Mouse (Mus musculus): ENCODE data around the gene Necab3. TPM values are rescaled to one million over a fixed set of nuclear protein-coding genes. Genes with fewer than 3 reads are reported as not detected.

Gene Necab3
- total RNA-seq (2021) = 1 to 10 TPM; 2.0 to 2.7 TPM
- long read RNA-seq, experiment 1, partial matches to known transcripts = 0 of 1 reads
- long read RNA-seq, experiment 1, other reads (novel, unspliced or antisense) = 1 of 1 reads
- long read RNA-seq, experiment 2, partial matches to known transcripts = 0 of 2 reads
- long read RNA-seq, experiment 2, other reads (novel, unspliced or antisense) = 2 of 2 reads

- peak; percentile 75 for DNase-seq
These were observed at the start of gene Necab3 for GRCm38 (mm10) chr2:154558264-154559039. TSS of gene Necab3 (minus strand) at chr2:154558890.

GRCm38 (mm10) chr2:154606965-154607364 is 48.3 kb upstream of the Necab3 start:
- DNase-seq = no peak

DNA sequence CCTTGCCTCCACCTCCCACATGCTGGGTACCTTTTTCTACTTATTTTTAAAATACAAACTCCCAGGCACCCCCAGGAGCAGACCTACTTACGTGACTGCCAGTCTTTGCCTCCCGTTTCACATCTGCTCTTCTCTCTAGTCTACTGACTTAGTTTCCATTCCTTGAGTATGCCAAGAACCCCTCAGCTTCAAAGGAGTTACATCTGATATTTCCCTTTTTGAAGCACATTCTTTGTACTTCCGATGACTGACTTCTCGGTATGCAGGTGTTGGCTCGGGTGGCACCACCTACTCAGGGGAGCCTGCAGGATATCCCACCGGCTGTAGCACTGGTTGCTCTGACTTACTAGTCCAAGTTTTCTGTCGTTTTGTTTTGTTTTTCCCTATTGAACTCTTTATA is 45.5 kb upstream of the Necab3 start:
- DNase-seq = no peak

DNA sequence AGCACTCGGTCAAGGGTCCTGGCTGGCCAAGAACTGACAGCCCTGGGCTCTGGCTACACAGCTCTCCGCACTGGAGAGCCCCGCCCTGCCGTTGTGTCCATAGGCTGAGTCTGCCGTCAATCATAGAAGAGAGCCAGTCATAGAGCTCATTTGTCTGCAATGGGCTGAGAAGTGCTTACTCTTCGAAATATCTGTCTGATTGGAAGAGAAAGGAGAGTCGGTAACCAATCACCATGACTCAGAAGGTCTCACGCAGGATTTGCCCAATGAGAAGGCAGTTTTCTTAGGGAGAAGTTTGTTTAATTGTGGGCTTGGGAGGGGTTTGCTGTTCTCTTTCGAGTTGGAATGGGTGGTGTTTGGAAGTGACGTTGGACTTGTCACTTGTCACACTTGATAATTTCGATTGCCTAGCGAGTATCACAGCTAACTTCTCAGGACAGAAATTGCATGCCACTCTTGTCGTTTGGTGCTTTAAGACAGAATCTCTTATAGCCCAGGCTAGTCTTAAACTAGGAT is 45.0 kb upstream of the Necab3 start, which contains the start of gene Pxmp4:
Gene Pxmp4 (minus strand): TSS at position 71 of the 516 bp plus-strand sequence.
- DNase-seq = peak; percentile 99

DNA sequence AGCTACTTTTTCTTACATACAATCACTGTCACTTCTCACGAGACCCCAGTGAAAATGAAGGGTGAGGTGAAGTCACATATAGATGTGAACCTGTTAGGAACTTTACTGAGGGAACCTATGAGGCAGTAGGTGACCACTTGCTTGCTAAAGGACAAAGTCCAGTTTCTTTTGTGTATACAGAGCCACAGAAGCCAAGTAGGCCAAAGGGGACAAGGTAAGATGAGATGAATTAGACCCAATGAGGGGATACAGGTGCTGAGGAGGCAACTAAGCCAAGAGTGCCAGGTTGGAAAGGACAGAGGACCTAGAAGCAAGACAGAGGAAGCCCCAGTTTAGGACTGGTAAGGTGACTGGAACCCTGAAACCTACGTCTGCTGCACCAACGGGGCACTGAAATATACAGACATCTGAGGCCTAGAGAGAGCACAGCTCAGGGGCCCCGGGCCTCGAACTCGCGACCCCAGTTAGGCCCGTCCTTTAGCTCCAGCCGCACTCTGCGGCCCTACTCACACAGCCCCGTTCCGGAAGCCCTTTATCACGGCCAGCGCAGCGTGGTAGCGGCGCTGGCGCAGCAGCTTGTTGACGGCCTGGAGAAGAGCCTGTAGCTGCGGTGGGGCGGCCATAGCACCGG is 44.4 kb upstream of the Necab3 start:
- DNase-seq = no peak

- DNase-seq = no peak
These were observed 42.6 kb upstream of the Necab3 start for GRCm38 (mm10) chr2:154601324-154601723.

GRCm38 (mm10) chr2:154600586-154600985 is 41.9 kb upstream of the Necab3 start:
- no peak for DNase-seq

DNA sequence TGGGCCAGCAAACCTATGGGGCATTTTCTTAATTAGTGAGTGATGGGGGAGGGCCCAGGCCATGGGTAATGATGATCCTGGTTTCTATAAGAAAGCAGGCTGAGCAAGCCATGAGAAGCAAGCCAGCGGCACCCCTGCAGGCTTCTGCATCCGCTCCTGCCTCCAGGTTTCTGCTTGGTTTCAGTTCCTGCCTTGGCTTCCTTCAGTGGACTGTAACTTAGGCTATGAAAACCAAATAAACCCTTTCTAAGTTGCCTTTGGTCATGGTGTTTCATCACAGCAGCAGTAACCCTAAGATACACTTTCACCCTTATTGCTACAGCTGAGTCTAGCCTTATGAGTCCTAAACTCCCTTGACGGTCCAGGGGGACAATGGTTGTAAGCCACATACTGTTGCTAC is 38.7 kb upstream of the Necab3 start:
- DNase-seq = no peak

DNA sequence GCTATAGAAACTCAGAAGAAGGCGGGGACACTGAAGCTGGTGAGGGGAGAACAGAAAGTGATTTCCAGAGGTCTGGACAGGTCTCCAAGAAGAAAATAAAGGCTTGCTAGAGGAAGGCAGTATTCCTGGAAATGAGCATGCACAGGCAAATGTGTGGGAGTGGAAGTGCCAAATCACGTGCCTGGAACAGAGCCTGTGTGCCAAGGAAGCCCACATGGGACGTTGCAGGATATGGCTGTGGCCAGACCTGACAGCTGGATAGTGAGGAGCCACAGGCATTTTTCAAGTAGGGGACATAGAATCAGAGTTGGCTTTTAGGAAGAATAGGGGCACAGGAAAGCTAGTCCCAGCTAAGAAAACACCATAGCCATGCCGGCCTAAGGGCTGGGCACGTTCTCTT is 37.1 kb upstream of the Necab3 start:
- peak; percentile 67 for DNase-seq

DNA sequence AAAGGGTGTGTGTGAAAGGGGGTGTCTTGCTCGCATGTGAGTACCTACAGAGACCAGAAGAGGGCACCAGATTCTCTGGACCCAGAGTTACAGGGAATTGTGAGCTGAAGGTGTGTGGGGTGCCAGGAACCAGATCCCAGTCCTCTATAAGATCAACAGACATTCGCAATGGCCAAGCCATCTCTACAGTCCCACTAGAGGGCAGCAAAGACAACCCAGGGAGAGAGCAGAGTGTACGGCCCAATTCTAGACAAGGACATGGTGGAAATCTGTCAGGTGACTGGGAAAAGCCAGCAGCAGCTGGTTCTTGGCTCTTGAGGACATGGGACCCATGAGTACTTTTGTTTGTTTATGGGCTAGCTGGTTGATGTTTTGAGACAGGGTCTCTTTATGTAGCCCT is 34.3 kb upstream of the Necab3 start:
- no peak for DNase-seq

- DNase-seq = no peak
These were observed 32.5 kb upstream of the Necab3 start for GRCm38 (mm10) chr2:154591239-154591638.

GRCm38 (mm10) chr2:154589051-154589450 is 30.4 kb upstream of the Necab3 start:
- no peak for DNase-seq

DNA sequence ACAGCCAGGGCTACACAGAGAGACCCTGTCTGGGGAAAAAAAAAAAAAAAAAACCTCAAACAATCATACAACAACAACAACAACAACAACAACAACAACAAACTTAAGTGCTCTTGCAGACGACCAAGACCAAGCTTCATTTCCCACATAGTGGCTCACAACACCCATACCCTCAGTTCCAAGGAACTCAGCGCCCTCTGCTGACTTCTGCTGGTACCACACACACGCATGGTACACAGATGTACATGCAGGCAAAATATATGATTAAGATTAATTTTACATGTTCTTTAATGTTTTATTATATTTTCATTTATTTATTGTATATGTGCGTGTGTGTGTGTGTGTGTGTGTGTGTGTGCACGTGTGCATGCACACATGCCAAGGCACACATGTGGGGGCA is 27.7 kb upstream of the Necab3 start:
- DNase-seq = peak; percentile 62

DNA sequence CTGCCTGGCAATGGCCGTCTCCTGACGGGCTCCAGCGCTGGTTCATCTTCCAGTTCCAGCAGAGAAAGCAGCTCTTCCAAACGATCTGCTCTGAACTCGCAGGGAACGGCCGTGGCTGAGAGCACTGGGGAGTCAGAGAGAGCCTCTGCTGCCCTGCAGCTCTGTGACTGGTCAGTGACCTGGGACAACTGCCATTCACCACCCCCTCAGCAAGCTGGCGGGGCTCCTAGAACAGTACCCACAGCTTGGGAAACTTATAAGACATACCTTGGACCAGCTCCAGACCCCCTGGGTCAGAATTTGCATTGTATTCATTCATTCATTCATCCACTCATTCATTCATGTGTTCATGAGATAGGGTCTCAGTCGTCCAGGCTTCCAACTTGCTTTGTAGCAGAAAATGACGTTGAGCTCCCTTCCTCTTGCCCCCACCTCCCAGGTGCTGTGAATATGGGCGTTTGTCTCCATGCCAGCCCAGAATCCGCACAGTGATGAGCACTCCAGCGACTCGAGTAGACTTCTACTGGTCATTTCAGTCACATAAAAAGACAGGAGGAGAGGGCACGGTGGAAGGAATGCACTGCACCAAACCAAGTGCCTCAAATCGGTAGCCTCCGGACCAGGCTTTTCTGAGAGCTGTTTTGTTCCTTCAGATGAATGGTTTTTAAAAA is 26.4 kb upstream of the Necab3 start:
- DNase-seq = no peak

GRCm38 (mm10) chr2:154583906-154584872 is 25.5 kb upstream of the Necab3 start:
- no peak for DNase-seq

DNA sequence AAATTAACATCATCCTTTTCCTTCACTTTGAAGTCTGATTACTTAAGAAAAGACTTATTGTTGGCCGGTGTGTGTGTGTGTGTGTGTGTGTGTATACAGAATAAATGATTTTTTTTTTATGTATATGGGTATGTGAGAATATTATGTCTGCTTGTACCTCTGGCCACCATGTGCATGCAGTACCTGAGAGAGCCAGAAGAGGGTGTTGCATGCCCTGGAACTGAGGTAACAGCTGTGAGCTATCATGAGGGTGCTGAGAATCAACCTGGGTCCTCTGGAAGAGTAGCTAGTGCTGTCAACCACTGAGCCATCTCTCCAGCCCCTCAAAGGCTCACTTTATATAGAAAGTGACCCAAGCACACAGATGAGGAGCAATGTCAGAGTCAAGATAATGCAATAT is 22.7 kb upstream of the Necab3 start:
- no peak for DNase-seq

DNA sequence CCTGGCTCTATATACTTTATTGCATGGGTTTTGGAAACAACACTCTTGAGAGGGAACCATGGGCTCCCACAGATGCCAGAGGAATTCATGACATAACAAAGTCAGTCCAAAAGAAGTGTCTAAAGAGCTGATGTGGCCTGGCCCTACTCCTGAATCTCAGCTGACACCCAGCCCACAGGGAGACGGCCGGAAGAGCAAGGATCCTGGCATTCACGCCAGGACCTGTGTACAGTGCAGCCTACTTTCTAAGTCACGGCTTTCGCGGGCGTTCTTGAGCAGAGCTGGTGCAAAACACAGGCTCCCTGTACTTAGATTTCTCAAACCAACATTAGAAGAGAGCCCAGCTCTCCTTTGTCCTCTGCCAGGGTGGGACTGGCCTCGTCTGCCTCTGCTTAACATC is 21.9 kb upstream of the Necab3 start:
- DNase-seq = peak; percentile 59

GRCm38 (mm10) chr2:154577744-154578067 is 19.0 kb upstream of the Necab3 start:
- no peak for DNase-seq

DNA sequence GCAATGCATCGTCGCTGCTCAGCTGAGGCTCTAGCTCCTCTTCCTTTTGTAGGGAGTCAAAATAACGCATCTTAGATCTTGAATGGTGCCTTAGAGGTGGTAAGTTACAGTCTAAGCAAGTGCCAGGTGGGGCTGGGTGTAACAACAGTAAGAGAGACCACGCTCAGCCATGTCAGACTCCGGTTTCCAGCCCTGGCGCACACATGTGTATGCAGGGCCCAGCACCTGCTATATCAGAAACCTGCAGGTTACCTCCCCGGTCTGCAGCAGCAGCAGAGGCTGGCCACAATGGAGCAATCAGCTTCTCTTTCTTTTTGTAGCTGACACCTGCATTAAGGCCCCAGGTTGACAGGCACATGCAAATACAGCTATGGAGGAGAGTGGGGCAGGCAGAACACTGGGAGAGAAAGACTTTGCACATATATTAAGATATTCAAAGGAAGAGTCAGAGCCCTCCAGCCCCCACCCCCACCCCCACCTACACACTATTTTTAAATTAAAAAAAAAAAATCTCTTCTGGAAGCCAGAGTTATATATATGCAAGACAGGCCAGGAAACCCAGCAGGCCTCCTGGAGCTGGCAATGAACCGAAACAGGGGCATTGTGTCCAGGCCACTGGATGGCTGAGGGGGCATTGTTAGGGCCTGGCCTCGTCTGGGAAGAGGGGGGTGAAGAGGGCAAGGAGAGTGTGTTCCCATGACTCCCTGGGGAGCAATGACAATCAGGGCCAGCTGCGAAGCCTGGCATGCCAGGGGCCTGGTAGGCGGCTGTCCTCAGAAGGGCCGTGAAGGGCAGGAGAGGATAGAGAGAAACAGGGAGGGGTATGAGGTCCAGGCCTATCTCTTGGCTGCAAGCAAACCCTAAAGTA is 18.4 kb upstream of the Necab3 start:
- DNase-seq = no peak

- DNase-seq = no peak
These were observed 15.6 kb upstream of the Necab3 start for GRCm38 (mm10) chr2:154574271-154574670.

DNA sequence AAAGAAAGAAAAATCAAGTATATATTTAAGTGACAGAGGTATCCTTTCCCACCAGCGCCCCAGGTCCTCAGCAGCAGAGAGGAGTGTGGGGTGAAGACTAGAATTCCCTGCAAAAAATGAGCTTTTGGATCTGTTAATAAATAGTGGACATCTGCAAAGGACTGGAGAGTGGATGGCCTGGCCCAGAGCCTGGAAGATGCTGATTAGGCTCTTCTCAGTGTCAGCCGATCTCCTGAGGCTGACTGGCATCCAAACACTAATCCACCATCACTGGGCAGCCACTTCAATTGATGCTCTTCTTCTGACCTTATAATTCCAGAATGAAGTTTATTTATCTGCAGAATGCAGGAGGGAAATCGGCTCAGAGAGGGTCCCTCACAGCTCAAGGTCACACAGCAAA is 14.3 kb upstream of the Necab3 start:
- DNase-seq = no peak
